Mouse (Mus musculus): ENCODE measurements at regions not wholly inside any gene's neighbourhood (a gene's known extent, or its start where the extent isn't known, plus 50 kb on each side); places are given as distances from the start of the nearest gene placed in this dataset.

DNA sequence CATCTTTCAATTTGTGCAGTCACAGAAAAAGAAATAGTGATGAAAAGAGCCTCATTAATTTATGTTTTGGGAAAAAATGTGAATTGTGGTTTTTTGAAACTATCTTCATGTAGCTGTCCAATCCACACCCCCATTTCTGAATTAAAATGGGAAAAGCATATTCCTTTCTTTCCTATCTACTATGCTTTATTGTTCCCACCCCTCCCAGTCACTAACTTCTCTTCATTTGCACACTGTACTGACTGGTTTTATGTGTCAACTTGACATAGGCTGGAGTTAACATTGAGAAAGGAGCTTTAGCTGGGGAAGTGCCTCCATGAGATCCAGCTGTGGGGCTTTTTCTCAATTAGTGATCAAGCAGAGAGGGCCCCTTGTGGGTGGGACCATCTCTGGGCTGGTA, 262.8 kb upstream of the B430305J03Rik start:
- H3K27me3 ChIP-seq (ENCODE audit: control insufficient read depth, insufficient read depth, low read length): no peaks in the 10 kb centered on the region
- H3K36me3 ChIP-seq (ENCODE audit: control insufficient read depth, insufficient read depth, low read length): no peaks in the 10 kb centered on the region
- H3K4me3 ChIP-seq (ENCODE audit: control insufficient read depth, insufficient read depth, low read length): no peak overlapping the region
- H3K27ac ChIP-seq (ENCODE audit: control insufficient read depth, insufficient read depth, low read length): no peak overlapping the region
- DNase-seq: no peak
- no peaks in the 10 kb centered on the region for H3K4me1 ChIP-seq (replicated peaks; ENCODE audit: control insufficient read depth, insufficient read depth, low read length)
- TF ChIP-seq POLR2A (IDR thresholded peaks at IDR 0.05; ENCODE audit: control insufficient read depth, extremely low read depth, insufficient read depth, low read length, poor library complexity) (no peak), CTCF (IDR thresholded peaks at IDR 0.05; ENCODE audit: borderline replicate concordance, control insufficient read depth, extremely low read depth, insufficient read depth, low read length, poor library complexity) (no peak)

DNA sequence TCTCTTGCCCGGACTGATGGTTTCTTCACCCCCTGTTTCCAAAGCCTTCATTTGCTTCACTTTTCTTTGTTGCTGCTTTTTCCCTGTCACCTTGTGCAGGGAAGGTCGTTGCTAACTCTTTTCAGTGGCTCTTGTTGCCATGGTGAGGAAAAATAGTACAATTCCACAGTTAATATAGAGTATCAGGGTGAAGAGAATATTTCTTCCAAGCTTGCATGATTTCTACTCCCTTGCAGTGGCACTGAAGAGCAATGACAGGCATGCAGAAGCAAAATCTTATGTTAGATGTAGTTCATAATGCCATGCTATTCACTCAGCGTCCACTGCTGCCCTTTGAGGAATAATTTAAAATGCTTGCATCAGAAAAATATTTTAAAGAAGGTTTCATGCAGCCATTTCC, 262.3 kb upstream of the B430305J03Rik start:
- no peaks in the 10 kb centered on the region for H3K36me3 ChIP-seq (ENCODE audit: control insufficient read depth, insufficient read depth, low read length)
- H3K27me3 ChIP-seq (ENCODE audit: control insufficient read depth, insufficient read depth, low read length): no peaks in the 10 kb centered on the region
- WGBS: 70% methylated on average over 3 of the region's 3 CpGs
- DNase-seq: no peak
- no peak overlapping the region for H3K4me3 ChIP-seq (ENCODE audit: control insufficient read depth, insufficient read depth, low read length)
- TF ChIP-seq CTCF (IDR thresholded peaks at IDR 0.05; ENCODE audit: borderline replicate concordance, control insufficient read depth, extremely low read depth, insufficient read depth, low read length, poor library complexity): no peak
- no peak for TF ChIP-seq POLR2A (IDR thresholded peaks at IDR 0.05; ENCODE audit: control insufficient read depth, extremely low read depth, insufficient read depth, low read length, poor library complexity)
- no peaks in the 10 kb centered on the region for H3K4me1 ChIP-seq (replicated peaks; ENCODE audit: control insufficient read depth, insufficient read depth, low read length)
- H3K27ac ChIP-seq (ENCODE audit: control insufficient read depth, insufficient read depth, low read length): no peak overlapping the region

DNA sequence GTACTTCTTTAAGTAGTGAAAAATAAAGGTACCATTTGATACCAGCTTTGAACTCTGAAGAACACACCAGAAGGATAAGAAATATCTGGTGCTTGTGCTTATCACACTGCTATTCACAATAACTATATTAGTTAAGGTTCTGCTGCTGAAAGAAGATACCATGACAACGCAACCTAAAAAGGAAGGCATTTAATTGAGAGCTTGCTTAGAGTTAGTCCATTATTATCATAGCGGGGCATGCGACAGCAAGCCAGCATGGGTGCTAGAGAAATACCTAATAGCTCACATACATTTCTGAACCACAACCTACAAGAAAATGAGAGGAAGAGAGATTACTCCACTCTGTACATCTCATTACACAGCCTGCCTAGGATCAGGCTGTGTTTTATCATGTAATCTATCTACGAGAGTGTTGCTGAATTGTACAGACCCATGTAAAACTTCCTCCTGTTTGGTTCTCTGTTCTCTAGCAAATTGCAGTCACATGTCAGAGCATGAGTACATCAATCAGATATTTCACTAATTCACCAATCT, 258.3 kb upstream of the B430305J03Rik start:
- TF ChIP-seq CTCF (IDR thresholded peaks at IDR 0.05; ENCODE audit: borderline replicate concordance, control insufficient read depth, extremely low read depth, insufficient read depth, low read length, poor library complexity) (no peak), POLR2A (IDR thresholded peaks at IDR 0.05; ENCODE audit: control insufficient read depth, extremely low read depth, insufficient read depth, low read length, poor library complexity) (no peak)
- WGBS: 97% methylated on average over 4 of the region's 4 CpGs
- no peaks in the 10 kb centered on the region for H3K36me3 ChIP-seq (ENCODE audit: control insufficient read depth, insufficient read depth, low read length)

DNA sequence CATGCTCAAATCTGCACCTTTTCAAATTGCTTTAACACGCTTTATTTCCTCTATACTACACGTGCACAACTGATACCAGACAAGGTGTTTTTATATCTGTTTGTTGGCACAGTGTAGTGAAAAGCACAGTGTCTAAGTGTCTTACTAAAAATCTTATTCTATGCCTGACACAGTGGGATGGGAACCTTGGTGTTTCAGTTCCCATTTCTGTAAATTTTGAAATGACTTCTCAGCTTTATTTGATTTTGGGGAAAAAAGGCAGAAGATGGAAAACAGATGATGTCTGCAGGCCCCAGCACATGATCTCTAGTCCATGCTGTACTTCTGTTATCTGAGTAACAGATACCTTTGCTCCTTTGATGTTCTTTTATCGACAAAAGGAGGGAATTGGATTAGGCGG, 239.7 kb upstream of the B430305J03Rik start:
- TF ChIP-seq CTCF (IDR thresholded peaks at IDR 0.05; ENCODE audit: borderline replicate concordance, control insufficient read depth, extremely low read depth, insufficient read depth, low read length, poor library complexity) (no peak), POLR2A (IDR thresholded peaks at IDR 0.05; ENCODE audit: control insufficient read depth, extremely low read depth, insufficient read depth, low read length, poor library complexity) (no peak)
- Histone ChIP-seq H3K27me3 (ENCODE audit: control insufficient read depth, insufficient read depth, low read length) (no peaks in the 10 kb centered on the region), H3K4me1 (replicated peaks; ENCODE audit: control insufficient read depth, insufficient read depth, low read length) (no peaks in the 10 kb centered on the region), H3K36me3 (ENCODE audit: control insufficient read depth, insufficient read depth, low read length) (no peaks in the 10 kb centered on the region), H3K27ac (ENCODE audit: control insufficient read depth, insufficient read depth, low read length) (no peak overlapping the region), H3K4me3 (ENCODE audit: control insufficient read depth, insufficient read depth, low read length) (no peak overlapping the region)
- DNase-seq: no peak
- 81% methylated on average over 4 of the region's 4 CpGs for WGBS

More for the DNA sequence above, 258.3 kb upstream of the B430305J03Rik start:
- H3K27me3 ChIP-seq (ENCODE audit: control insufficient read depth, insufficient read depth, low read length): no peaks in the 10 kb centered on the region
- H3K27ac ChIP-seq (ENCODE audit: control insufficient read depth, insufficient read depth, low read length): no peak overlapping the region
- H3K4me3 ChIP-seq (ENCODE audit: control insufficient read depth, insufficient read depth, low read length): no peak overlapping the region
- no peaks in the 10 kb centered on the region for H3K4me1 ChIP-seq (replicated peaks; ENCODE audit: control insufficient read depth, insufficient read depth, low read length)
- no peak for DNase-seq

DNA sequence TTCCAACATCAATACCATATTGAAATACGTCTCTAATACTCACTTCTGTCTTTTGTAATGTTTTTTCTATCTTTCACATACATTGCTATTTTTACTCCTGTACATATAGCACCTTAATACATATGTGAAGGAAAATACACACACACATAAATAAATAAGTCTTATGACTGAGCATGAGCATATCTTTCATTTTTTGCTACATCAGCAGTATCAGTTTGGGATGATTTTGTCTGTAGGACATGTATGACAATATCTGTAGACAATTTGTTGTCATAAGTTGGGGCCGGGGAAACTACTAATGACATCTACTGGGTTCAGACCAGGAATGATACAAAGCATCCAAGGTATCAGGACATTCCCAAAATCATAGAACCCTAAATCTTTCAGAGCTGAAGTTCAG, 237.1 kb upstream of the B430305J03Rik start:
- no peaks in the 10 kb centered on the region for H3K36me3 ChIP-seq (ENCODE audit: control insufficient read depth, insufficient read depth, low read length)
- no peak overlapping the region for H3K27ac ChIP-seq (ENCODE audit: control insufficient read depth, insufficient read depth, low read length)
- no peak overlapping the region for H3K4me3 ChIP-seq (ENCODE audit: control insufficient read depth, insufficient read depth, low read length)
- no peak for DNase-seq
- 94% methylated on average over 2 of the region's 2 CpGs for WGBS
- no peaks in the 10 kb centered on the region for H3K4me1 ChIP-seq (replicated peaks; ENCODE audit: control insufficient read depth, insufficient read depth, low read length)
- H3K27me3 ChIP-seq (ENCODE audit: control insufficient read depth, insufficient read depth, low read length): no peaks in the 10 kb centered on the region
- TF ChIP-seq CTCF (IDR thresholded peaks at IDR 0.05; ENCODE audit: borderline replicate concordance, control insufficient read depth, extremely low read depth, insufficient read depth, low read length, poor library complexity) (no peak), POLR2A (IDR thresholded peaks at IDR 0.05; ENCODE audit: control insufficient read depth, extremely low read depth, insufficient read depth, low read length, poor library complexity) (no peak)

DNA sequence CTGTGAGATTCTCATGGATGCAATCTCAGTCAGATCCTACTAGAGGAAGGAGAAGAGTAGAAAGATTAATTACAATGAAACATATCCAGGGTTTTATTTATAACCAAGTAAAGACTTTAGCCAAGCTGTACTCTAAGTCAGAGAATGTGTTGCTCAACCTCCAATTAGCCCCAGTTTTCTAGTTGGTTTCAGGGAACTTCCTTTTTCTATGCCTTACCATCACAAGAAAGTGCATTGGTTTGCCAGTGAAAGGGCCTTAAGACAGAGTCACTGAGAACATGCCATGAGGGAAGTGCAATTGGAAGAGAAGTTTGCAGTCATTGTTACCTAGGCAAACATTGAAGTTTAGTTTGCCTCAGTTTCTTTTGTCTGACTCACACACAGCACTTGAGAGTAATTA, 229.8 kb upstream of the B430305J03Rik start:
- no peaks in the 10 kb centered on the region for H3K36me3 ChIP-seq (ENCODE audit: control insufficient read depth, insufficient read depth, low read length)
- no peaks in the 10 kb centered on the region for H3K27me3 ChIP-seq (ENCODE audit: control insufficient read depth, insufficient read depth, low read length)
- DNase-seq: no peak
- no peak for TF ChIP-seq POLR2A (IDR thresholded peaks at IDR 0.05; ENCODE audit: control insufficient read depth, extremely low read depth, insufficient read depth, low read length, poor library complexity)
- no peaks in the 10 kb centered on the region for H3K4me1 ChIP-seq (replicated peaks; ENCODE audit: control insufficient read depth, insufficient read depth, low read length)
- no peak overlapping the region for H3K4me3 ChIP-seq (ENCODE audit: control insufficient read depth, insufficient read depth, low read length)
- no peak overlapping the region for H3K27ac ChIP-seq (ENCODE audit: control insufficient read depth, insufficient read depth, low read length)

DNA sequence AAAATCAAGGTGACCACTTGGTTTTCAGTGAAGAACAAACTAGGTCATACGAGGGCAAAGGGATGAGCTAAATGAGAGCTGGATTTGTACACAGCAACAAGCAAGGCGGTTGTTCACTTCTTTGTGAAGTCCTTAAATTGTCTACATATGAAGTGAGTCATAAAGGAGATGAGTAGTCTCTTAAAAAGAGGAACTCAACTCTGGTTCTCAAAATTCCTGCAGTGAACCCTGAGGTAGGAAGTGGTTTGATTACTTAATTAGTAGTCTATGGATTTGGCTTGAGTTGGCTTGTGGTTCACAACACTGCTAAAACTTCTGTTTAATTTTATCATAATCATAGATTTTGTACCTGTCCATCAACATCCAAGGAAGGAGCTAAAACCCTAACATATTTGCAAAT, 226.6 kb upstream of the B430305J03Rik start:
- Histone ChIP-seq H3K36me3 (ENCODE audit: control insufficient read depth, insufficient read depth, low read length) (no peaks in the 10 kb centered on the region), H3K4me3 (ENCODE audit: control insufficient read depth, insufficient read depth, low read length) (no peak overlapping the region), H3K27ac (ENCODE audit: control insufficient read depth, insufficient read depth, low read length) (no peak overlapping the region), H3K27me3 (ENCODE audit: control insufficient read depth, insufficient read depth, low read length) (no peaks in the 10 kb centered on the region), H3K4me1 (replicated peaks; ENCODE audit: control insufficient read depth, insufficient read depth, low read length) (no peaks in the 10 kb centered on the region)
- WGBS: 20% methylated on average over 2 of the region's 2 CpGs
- DNase-seq: no peak
- no peak for TF ChIP-seq POLR2A (IDR thresholded peaks at IDR 0.05; ENCODE audit: control insufficient read depth, extremely low read depth, insufficient read depth, low read length, poor library complexity)
- TF ChIP-seq CTCF (IDR thresholded peaks at IDR 0.05; ENCODE audit: borderline replicate concordance, control insufficient read depth, extremely low read depth, insufficient read depth, low read length, poor library complexity): no peak

Measured in thymus, adult 2 months (tissue).